Mouse (Mus musculus): ENCODE measurements around the gene D7Ertd443e. TPM values are rescaled to one million over a fixed set of nuclear protein-coding genes. Genes with fewer than 3 reads are reported as not detected.
A peak's percentile ranks its signal among the peaks of the same experiment; 100 is the strongest.

Gene D7Ertd443e
- polyA plus RNA-seq, 1 experiment: not detected

GRCm38 (mm10) chr7:134292750-134293149 lies 92.7 kb downstream of the D7Ertd443e start:
- 89% methylated on average over 3 of the region's 3 CpGs for WGBS
- DNase-seq (ENCODE audit: low read depth, low spot score): no peak

GRCm38 (mm10) chr7:134289611-134290301 lies 95.7 kb downstream of the D7Ertd443e start:
- WGBS: 12% methylated on average over 7 of the region's 7 CpGs
- DNase-seq (ENCODE audit: low read depth, low spot score): no peak

- 82% methylated on average over 5 of the region's 5 CpGs for WGBS
- DNase-seq (ENCODE audit: low read depth, low spot score): no peak
Measured at GRCm38 (mm10) chr7:134289126-134289525, 96.3 kb downstream of the D7Ertd443e start.

GRCm38 (mm10) chr7:134287570-134288222 lies 97.8 kb downstream of the D7Ertd443e start:
- DNase-seq (ENCODE audit: low read depth, low spot score): no peak
- WGBS: 51% methylated on average over 6 of the region's 6 CpGs

GRCm38 (mm10) chr7:134272956-134273355 lies 112.5 kb downstream of the D7Ertd443e start:
- 89% methylated on average over 5 of the region's 5 CpGs for WGBS
- DNase-seq (ENCODE audit: low read depth, low spot score): no peak

- DNase-seq (ENCODE audit: low read depth, low spot score): no peak
- 84% methylated on average over 4 of the region's 4 CpGs for WGBS
Measured at GRCm38 (mm10) chr7:134272421-134272820, 113.0 kb downstream of the D7Ertd443e start.

- WGBS: 70% methylated on average over 4 of the region's 4 CpGs
- no peak for DNase-seq (ENCODE audit: low read depth, low spot score)
Measured at GRCm38 (mm10) chr7:134265783-134266182, 119.7 kb downstream of the D7Ertd443e start.

GRCm38 (mm10) chr7:134263146-134263906 lies 122.1 kb downstream of the D7Ertd443e start:
- 29% methylated on average over 4 of the region's 4 CpGs for WGBS
- peak; percentile 10 for DNase-seq (ENCODE audit: low read depth, low spot score)

- WGBS: 30% methylated on average over 4 of the region's 4 CpGs
- no peak for DNase-seq (ENCODE audit: low read depth, low spot score)
Measured at GRCm38 (mm10) chr7:134261003-134261701, 124.3 kb downstream of the D7Ertd443e start.

GRCm38 (mm10) chr7:134250273-134250870 lies 135.1 kb downstream of the D7Ertd443e start:
- WGBS: 62% methylated on average over 7 of the region's 7 CpGs
- no peak for DNase-seq (ENCODE audit: low read depth, low spot score)

- no peak for DNase-seq (ENCODE audit: low read depth, low spot score)
- 94% methylated on average over 2 of the region's 2 CpGs for WGBS
Measured at GRCm38 (mm10) chr7:134248041-134248440, 137.4 kb downstream of the D7Ertd443e start.

- WGBS: 45% methylated on average over 5 of the region's 5 CpGs
- DNase-seq (ENCODE audit: low read depth, low spot score): no peak
Measured at GRCm38 (mm10) chr7:134246624-134247023, 138.8 kb downstream of the D7Ertd443e start.

GRCm38 (mm10) chr7:134242773-134243172 lies 142.7 kb downstream of the D7Ertd443e start:
- DNase-seq (ENCODE audit: low read depth, low spot score): no peak

GRCm38 (mm10) chr7:134241212-134241611 lies 144.2 kb downstream of the D7Ertd443e start:
- 84% methylated on average over 4 of the region's 4 CpGs for WGBS
- DNase-seq (ENCODE audit: low read depth, low spot score): no peak

More at GRCm38 (mm10) chr7:134242773-134243172, 142.7 kb downstream of the D7Ertd443e start:
- WGBS: 94% methylated on average over 1 of the region's 1 CpGs

GRCm38 (mm10) chr7:134240579-134240978 lies 144.9 kb downstream of the D7Ertd443e start:
- DNase-seq (ENCODE audit: low read depth, low spot score): no peak
- 100% methylated on average over 1 of the region's 1 CpGs for WGBS

GRCm38 (mm10) chr7:134238863-134239262 lies 146.6 kb downstream of the D7Ertd443e start:
- DNase-seq (ENCODE audit: low read depth, low spot score): no peak
- WGBS: 93% methylated on average over 3 of the region's 3 CpGs

- WGBS: 65% methylated on average over 2 of the region's 2 CpGs
- DNase-seq (ENCODE audit: low read depth, low spot score): no peak
Measured at GRCm38 (mm10) chr7:134237356-134237755, 148.1 kb downstream of the D7Ertd443e start.

- no peak for DNase-seq (ENCODE audit: low read depth, low spot score)
Measured at GRCm38 (mm10) chr7:134236727-134237126, 148.7 kb downstream of the D7Ertd443e start.

GRCm38 (mm10) chr7:134235552-134235951 lies 149.9 kb downstream of the D7Ertd443e start:
- no peak for DNase-seq (ENCODE audit: low read depth, low spot score)
- WGBS: 66% methylated on average over 2 of the region's 2 CpGs

Data from large intestine, adult 2 months (tissue).